Mouse (Mus musculus): Measurements from ENCODE around the gene Tenm4.

GRCm38 (mm10) chr7:96540458-96541096 lies 369.5 kb downstream of the Tenm4 start:
- TF ChIP-seq CTCF (IDR thresholded peaks at IDR 0.05) (no peak), EP300 (IDR thresholded peaks at IDR 0.05) (no peak)

All from lung, postnatal 0 days (tissue).